Mouse (Mus musculus): Measurements from ENCODE around the gene Gm30083. TPM values are rescaled to one million over a fixed set of nuclear protein-coding genes. Genes with fewer than 3 reads are reported as not detected.

Gene Gm30083
- polyA plus RNA-seq, 1 experiment from 2014 or later = not detected

DNA sequence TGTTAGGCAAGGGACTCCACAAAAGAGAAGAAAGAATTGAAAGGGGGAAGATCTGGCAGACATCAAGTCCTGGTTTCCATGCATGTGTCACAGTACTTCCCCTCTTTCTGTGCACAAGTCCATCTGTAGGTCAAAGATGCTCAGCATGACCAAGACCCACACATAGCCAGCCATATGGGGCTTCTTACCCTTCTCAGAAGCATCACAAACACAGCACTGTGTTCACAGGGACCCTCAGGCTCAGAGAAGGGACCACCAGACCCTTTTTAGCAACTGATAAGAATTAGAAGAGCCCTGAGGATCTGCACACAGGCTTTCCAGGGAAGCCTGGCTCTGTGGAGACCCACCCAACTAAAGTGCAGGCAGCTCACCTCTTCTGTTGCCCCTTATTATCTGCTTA is 14.9 kb downstream of the Gm30083 start:
- no peak for ATAC-seq (ENCODE audit: insufficient number of reproducible peaks, low FRiP score)
- Histone ChIP-seq H3K36me3 (no peaks in the 10 kb centered on the region), H3K4me3 (no peak overlapping the region), H3K27me3 (replicated peaks) (no peaks in the 10 kb centered on the region), H3K27ac (ENCODE audit: poor library complexity, severe bottlenecking) (no peak overlapping the region), H3K9me3 (replicated peaks) (no peaks in the 10 kb centered on the region), H3K4me1 (replicated peaks) (peaks cover 6% of the 10 kb centered on the region), H3K4me2 (no peak overlapping the region), H3K9ac (no peak overlapping the region)

GRCm38 (mm10) chr14:33997427-33997826 is 17.6 kb downstream of the Gm30083 start:
- Histone ChIP-seq H3K9ac (no peak overlapping the region), H3K4me3 (no peak overlapping the region), H3K4me1 (replicated peaks) (peaks cover 17% of the 10 kb centered on the region), H3K9me3 (replicated peaks) (no peaks in the 10 kb centered on the region), H3K27ac (ENCODE audit: poor library complexity, severe bottlenecking) (no peak overlapping the region), H3K36me3 (no peaks in the 10 kb centered on the region), H3K27me3 (replicated peaks) (no peaks in the 10 kb centered on the region), H3K4me2 (no peak overlapping the region)
- WGBS = 44% methylated on average over 6 of the region's 6 CpGs
- ATAC-seq (ENCODE audit: insufficient number of reproducible peaks, low FRiP score) = no peak

DNA sequence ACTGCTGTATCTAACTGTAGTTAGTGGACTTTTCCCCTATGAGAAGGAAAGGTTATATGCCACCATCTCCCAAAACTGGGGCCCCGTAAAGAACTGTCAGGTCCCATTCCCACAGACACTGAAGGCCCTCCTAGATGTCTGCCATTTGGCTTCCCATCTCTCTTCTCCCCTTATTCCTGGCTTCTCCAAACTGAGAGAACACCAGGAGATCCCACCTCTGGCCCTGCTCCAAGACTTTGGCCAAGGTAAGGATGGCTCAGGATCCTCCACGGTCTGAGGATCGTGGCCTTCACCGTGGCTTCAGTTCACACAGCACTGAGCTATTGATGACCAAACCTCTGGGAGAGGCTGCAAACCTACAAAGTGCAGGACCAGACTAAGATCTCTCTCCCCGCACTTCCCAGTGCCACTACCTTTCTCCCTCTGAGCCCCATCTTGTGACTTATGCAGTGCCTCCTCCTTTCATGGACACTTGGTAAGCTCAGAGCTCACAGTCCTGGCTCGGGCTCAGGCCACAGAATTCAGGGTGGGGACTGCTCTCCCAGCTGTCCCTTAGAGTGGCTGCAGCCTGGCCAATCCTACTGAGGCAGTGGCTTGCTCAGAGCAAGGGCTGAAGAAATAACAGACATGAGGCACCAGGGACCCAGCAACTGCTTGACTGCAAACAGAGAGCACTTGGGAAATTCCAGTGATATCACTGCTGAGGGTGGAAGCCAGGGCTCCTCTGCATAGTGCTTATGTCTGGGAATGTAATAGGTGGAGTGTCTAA is 21.3 kb downstream of the Gm30083 start:
- Histone ChIP-seq H3K4me1 (replicated peaks) (peaks cover 17% of the 10 kb centered on the region), H3K9ac (no peak overlapping the region), H3K27me3 (replicated peaks) (no peaks in the 10 kb centered on the region; the same call in 1 of the 2 replicates), H3K36me3 (no peaks in the 10 kb centered on the region), H3K9me3 (replicated peaks) (no peaks in the 10 kb centered on the region), H3K4me3 (no peak overlapping the region), H3K27ac (ENCODE audit: poor library complexity, severe bottlenecking) (no peak overlapping the region), H3K4me2 (no peak overlapping the region)
- 0 out of 2 replicates have a peak, but pooled peaks have one; percentile 18 for ATAC-seq (ENCODE audit: insufficient number of reproducible peaks, low FRiP score)
- 79% methylated on average over 6 of the region's 6 CpGs for WGBS

DNA sequence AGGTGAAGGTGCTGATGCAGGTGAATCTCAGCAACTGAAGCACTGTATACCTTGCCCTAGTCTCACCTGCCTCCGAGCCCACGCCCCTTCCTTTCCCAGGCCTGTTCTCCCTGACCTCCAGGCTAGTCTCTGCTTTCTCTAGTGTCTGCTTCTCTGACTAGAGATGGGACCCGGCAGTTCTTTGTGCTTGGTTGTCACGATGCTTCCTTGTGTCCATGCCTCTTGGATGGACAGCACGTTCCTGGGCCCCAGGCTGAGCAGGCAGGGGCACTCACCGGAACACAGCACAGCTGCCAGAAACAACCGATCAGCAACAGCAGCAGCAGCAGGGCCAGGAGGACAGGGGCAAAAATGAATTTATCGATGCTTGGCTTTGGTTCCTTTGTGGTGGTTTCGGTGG is 21.9 kb downstream of the Gm30083 start:
- Histone ChIP-seq H3K4me1 (replicated peaks) (peaks cover 17% of the 10 kb centered on the region), H3K4me2 (no peak overlapping the region), H3K4me3 (no peak overlapping the region), H3K36me3 (no peaks in the 10 kb centered on the region), H3K27me3 (replicated peaks) (no peaks in the 10 kb centered on the region; the same call in 1 of the 2 replicates), H3K9me3 (replicated peaks) (no peaks in the 10 kb centered on the region), H3K27ac (ENCODE audit: poor library complexity, severe bottlenecking) (no peak overlapping the region), H3K9ac (no peak overlapping the region)
- WGBS = 87% methylated on average over 9 of the region's 9 CpGs
- no peak for ATAC-seq (ENCODE audit: insufficient number of reproducible peaks, low FRiP score)

- no peak overlapping the region for H3K4me3 ChIP-seq
- H3K4me2 ChIP-seq = no peak overlapping the region
- no peaks in the 10 kb centered on the region; the same call in 1 of the 2 replicates for H3K27me3 ChIP-seq (replicated peaks)
- peaks cover 11% of the 10 kb centered on the region for H3K4me1 ChIP-seq (replicated peaks)
- no peak for ATAC-seq (ENCODE audit: insufficient number of reproducible peaks, low FRiP score)
- H3K27ac ChIP-seq (ENCODE audit: poor library complexity, severe bottlenecking) = no peak overlapping the region
- H3K9me3 ChIP-seq (replicated peaks) = no peaks in the 10 kb centered on the region
- H3K9ac ChIP-seq = no peak overlapping the region
- 68% methylated on average over 4 of the region's 4 CpGs for WGBS
- no peaks in the 10 kb centered on the region for H3K36me3 ChIP-seq
Observed at GRCm38 (mm10) chr14:33991971-33992370, 23.0 kb downstream of the Gm30083 start.

DNA sequence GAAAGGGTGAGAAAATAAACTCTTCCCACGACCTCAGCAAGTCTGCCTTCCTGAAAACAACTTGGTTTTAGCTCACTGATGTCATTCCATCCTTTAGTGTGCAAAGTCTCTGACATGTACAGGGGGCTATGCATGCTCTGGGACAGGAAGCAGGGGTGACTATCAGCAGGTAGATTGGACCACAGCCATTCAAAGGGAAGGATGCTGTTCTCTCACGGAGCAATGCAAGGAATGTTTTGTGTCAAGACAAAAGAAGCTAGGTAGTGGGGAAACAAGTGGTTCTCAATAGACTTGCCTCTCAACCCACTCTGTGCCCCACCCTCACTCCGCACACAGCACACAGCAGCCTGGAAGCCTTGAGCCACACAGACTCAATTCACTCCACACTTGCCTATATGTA is 25.8 kb downstream of the Gm30083 start:
- Histone ChIP-seq H3K9ac (no peak overlapping the region), H3K9me3 (replicated peaks) (no peaks in the 10 kb centered on the region), H3K36me3 (no peaks in the 10 kb centered on the region), H3K4me2 (no peak overlapping the region), H3K4me3 (no peak overlapping the region), H3K27me3 (replicated peaks) (no peaks in the 10 kb centered on the region; the same call in 1 of the 2 replicates), H3K4me1 (replicated peaks) (peaks cover 7% of the 10 kb centered on the region), H3K27ac (ENCODE audit: poor library complexity, severe bottlenecking) (no peak overlapping the region)
- WGBS = 48% methylated on average over 3 of the region's 3 CpGs
- ATAC-seq (ENCODE audit: insufficient number of reproducible peaks, low FRiP score) = no peak

DNA sequence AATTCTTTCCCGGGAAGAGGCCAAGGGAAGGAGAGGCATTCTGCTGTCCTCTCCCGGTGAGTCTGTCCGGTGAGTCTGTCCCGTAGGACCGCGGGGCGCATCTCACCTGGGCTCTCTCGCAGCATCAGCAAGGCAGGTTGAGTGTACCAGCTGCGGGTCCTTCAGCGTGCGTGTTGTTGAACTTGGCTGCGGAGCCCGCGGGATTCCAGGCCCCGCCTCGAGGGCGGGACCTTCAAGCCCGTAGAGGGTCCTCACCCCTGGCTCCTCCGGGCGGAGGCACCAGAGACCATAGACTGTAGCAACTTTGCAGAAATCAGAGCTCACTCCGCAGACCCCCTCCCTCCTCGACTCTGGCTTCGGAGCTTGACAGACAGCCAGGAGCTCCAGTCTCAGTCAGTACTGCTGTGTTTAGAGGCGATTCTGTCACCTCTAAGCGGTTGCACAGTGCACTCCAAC is 36.4 kb downstream of the Gm30083 start, which contains the start of gene Zfp488:
Zfp488 (minus strand) TSS at position 161 of the 456 bp plus-strand sequence.
- Histone ChIP-seq H3K4me1 (replicated peaks) (peaks cover 7% of the 10 kb centered on the region; the same call in 1 of the 2 replicates), H3K9ac (peak within 1 kb of the TSS; percentile 54; the same call in 1 of the 2 replicates), H3K4me2 (peak within 1 kb of the TSS; percentile 94), H3K27ac (ENCODE audit: poor library complexity, severe bottlenecking) (no peak within 1 kb of the TSS), H3K36me3 (no peaks in the 10 kb centered on the region), H3K27me3 (replicated peaks) (peaks cover 30% of the 10 kb centered on the region), H3K9me3 (replicated peaks) (no peaks in the 10 kb centered on the region), H3K4me3 (peak within 1 kb of the TSS; percentile 51)
- WGBS = under 1% methylated on average over 25 of the region's 25 CpGs
- 0 out of 2 replicates have a peak, but pooled peaks have one; percentile 36 for ATAC-seq (ENCODE audit: insufficient number of reproducible peaks, low FRiP score)

GRCm38 (mm10) chr14:33977748-33978147 is 37.2 kb downstream of the Gm30083 start:
- Histone ChIP-seq H3K9ac (no peak overlapping the region), H3K4me3 (no peak overlapping the region), H3K4me1 (replicated peaks) (peaks cover 7% of the 10 kb centered on the region; the same call in 1 of the 2 replicates), H3K27me3 (replicated peaks) (peaks cover 30% of the 10 kb centered on the region), H3K4me2 (no peak overlapping the region), H3K27ac (ENCODE audit: poor library complexity, severe bottlenecking) (no peak overlapping the region), H3K36me3 (no peaks in the 10 kb centered on the region), H3K9me3 (replicated peaks) (no peaks in the 10 kb centered on the region)
- ATAC-seq (ENCODE audit: insufficient number of reproducible peaks, low FRiP score) = no peak
- 47% methylated on average over 7 of the region's 7 CpGs for WGBS

- H3K4me2 ChIP-seq = no peak overlapping the region
- H3K27ac ChIP-seq (ENCODE audit: poor library complexity, severe bottlenecking) = no peak overlapping the region
- WGBS = 55% methylated on average over 5 of the region's 5 CpGs
- no peaks in the 10 kb centered on the region for H3K36me3 ChIP-seq
- peaks cover 7% of the 10 kb centered on the region; the same call in 1 of the 2 replicates for H3K4me1 ChIP-seq (replicated peaks)
- no peak overlapping the region for H3K9ac ChIP-seq
- H3K4me3 ChIP-seq = no peak overlapping the region
- no peaks in the 10 kb centered on the region for H3K9me3 ChIP-seq (replicated peaks)
- H3K27me3 ChIP-seq (replicated peaks) = peaks cover 30% of the 10 kb centered on the region
- no peak for ATAC-seq (ENCODE audit: insufficient number of reproducible peaks, low FRiP score)
Observed at GRCm38 (mm10) chr14:33974752-33975151, 40.2 kb downstream of the Gm30083 start.

- Histone ChIP-seq H3K27ac (ENCODE audit: poor library complexity, severe bottlenecking) (no peak overlapping the region), H3K4me3 (no peak overlapping the region), H3K9me3 (replicated peaks) (no peaks in the 10 kb centered on the region), H3K27me3 (replicated peaks) (peaks cover 13% of the 10 kb centered on the region), H3K4me2 (no peak overlapping the region), H3K4me1 (replicated peaks) (no peaks in the 10 kb centered on the region), H3K9ac (no peak overlapping the region), H3K36me3 (no peaks in the 10 kb centered on the region)
- WGBS = 40% methylated on average over 7 of the region's 7 CpGs
- ATAC-seq (ENCODE audit: insufficient number of reproducible peaks, low FRiP score) = no peak
Observed at GRCm38 (mm10) chr14:33972679-33973078, 42.3 kb downstream of the Gm30083 start.

DNA sequence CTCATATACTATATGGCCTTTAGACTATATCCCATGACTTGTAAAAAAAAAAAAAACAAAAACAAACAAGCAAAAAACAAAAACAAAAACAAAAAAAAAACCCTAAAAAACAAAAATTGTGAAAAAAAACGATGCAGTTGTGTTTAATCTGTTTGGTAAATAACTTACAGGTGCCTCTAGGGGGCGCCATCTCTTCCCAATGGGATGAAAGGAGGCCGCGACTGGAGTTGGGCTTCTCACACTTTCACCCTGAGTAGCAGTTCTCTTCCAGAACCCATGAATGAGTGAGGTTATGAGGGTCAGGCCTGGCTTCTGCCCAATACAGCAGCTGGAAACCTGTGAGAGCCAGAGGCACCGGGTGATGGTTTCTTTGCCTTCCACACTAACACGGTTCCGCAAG is 49.3 kb downstream of the Gm30083 start:
- Histone ChIP-seq H3K27ac (ENCODE audit: poor library complexity, severe bottlenecking) (no peak overlapping the region), H3K4me3 (no peak overlapping the region), H3K4me2 (no peak overlapping the region), H3K9me3 (replicated peaks) (no peaks in the 10 kb centered on the region), H3K4me1 (replicated peaks) (no peaks in the 10 kb centered on the region), H3K36me3 (no peaks in the 10 kb centered on the region), H3K9ac (no peak overlapping the region), H3K27me3 (replicated peaks) (peaks cover 3% of the 10 kb centered on the region; the same call in 1 of the 2 replicates)
- WGBS = 56% methylated on average over 7 of the region's 7 CpGs
- ATAC-seq (ENCODE audit: insufficient number of reproducible peaks, low FRiP score) = no peak

Measured in heart, embryonic 12.5 days (tissue).